Mouse (Mus musculus) midbrain, embryonic 14.5 days (tissue): Measurements from ENCODE around the gene Dctpp1. TPM values are rescaled to one million over a fixed set of nuclear protein-coding genes. Genes with fewer than 3 reads are reported as not detected.

Source experiments
- ATAC-seq: fragments of 200-750 bp; cut with Nextera tagmentation; 2 replicates; pipeline ENCODE4 v1.8.0; 2017; ENCODE audit warnings: moderate number of reproducible peaks, moderate library complexity; ENCODE audit not compliant: low FRiP score, low TSS enrichment
- DNase-seq: peaks from one replicate; pipeline ENCODE4 v3.0.0-alpha.2; 2015
- H3K27ac ChIP-seq: fragments of 300-500 bp; sonication (generic); replicated peaks from 2 replicates; pipeline ENCODE4 v1.5.1; 2014; ENCODE audit warnings: mild to moderate bottlenecking, low read depth, low read length, moderate library complexity
- H3K27me3 ChIP-seq: fragments of 300-500 bp; sonication (generic); 2 replicates; pipeline ENCODE4 v1.6.1; 2014; ENCODE audit warnings: low read length, control low read depth, mixed read lengths; ENCODE audit not compliant: control insufficient read depth, insufficient read depth
- H3K36me3 ChIP-seq: fragments of 300-500 bp; sonication (generic); 2 replicates; pipeline ENCODE4 v1.6.1; 2014; ENCODE audit warnings: low read length, control low read depth; ENCODE audit not compliant: control insufficient read depth, insufficient read depth
- H3K4me1 ChIP-seq: fragments of 300-500 bp; sonication (generic); 2 replicates; pipeline ENCODE4 v1.6.1; 2014; ENCODE audit warnings: mild to moderate bottlenecking, antibody characterized with exemption, low read length, control low read depth; ENCODE audit not compliant: control insufficient read depth, insufficient read depth
- H3K4me2 ChIP-seq: fragments of 300-500 bp; sonication (generic); 2 replicates; pipeline ENCODE4 v1.6.1; 2014; ENCODE audit warnings: mild to moderate bottlenecking, low read length, moderate library complexity
- H3K4me3 ChIP-seq: fragments of 300-500 bp; sonication (generic); replicated peaks from 2 replicates; pipeline ENCODE4 v1.5.1; 2014; ENCODE audit warnings: low read depth, low read length
- H3K9ac ChIP-seq: fragments of 300-500 bp; sonication (generic); replicated peaks from 2 replicates; pipeline ENCODE4 v1.6.1; 2014; ENCODE audit warnings: mild to moderate bottlenecking, low read length, moderate library complexity
- H3K9me3 ChIP-seq: fragments of 300-500 bp; sonication (generic); 2 replicates; pipeline ENCODE4 v1.6.1; 2016; ENCODE audit warnings: low read length, control low read depth, mixed read lengths; ENCODE audit not compliant: control insufficient read depth
- WGBS: fragments of 180-500 bp; shearing (Covaris S2); extraction: QIAGEN DNeasy Blood & Tissue Kit; methylation state at CpG from one replicate; pipeline ENCODE4 v1.1.7; 2014; 5-methylcytosine and 5-hydroxymethylcytosine counted together
- polyA plus RNA-seq: library from polyadenylated mRNA; unstranded; fragments of >200 nt; fragmentation: Nextera tagmentation; extraction: Ambion mirVana; gene quantifications from 2 replicates; pipeline ENCODE4 v1.2.1, GENCODE M21; 2014

Gene Dctpp1
- polyA plus RNA-seq, 1 experiment from 2014 or later, result 125 TPM

DNA sequence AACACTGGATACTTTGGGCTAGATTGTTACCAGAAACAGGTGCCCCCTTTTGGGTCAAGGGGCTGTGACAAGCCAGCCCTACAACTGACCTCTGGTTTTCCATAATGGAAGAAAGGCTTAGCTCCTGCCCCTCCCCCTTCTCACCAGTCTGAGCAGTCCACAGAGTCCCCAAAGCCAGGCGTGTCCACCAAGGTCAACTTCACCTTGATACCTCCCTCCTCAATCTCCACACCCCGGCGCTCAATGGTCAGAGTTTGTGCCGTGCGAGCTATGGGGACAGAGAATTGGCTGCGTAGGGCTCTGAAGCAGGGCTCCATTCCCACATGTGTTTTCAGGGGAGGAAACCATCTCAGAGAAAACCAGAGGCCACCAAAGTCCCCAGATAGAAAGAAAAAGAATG, 43.0 kb downstream of the Dctpp1 start:
- no peaks in the 10 kb centered on the region for H3K36me3 ChIP-seq
- no peak overlapping the region for H3K4me2 ChIP-seq
- no peaks in the 10 kb centered on the region; the same call in 1 of the 2 replicates for H3K27me3 ChIP-seq
- no peak overlapping the region for H3K27ac ChIP-seq
- H3K4me3 ChIP-seq, result no peak overlapping the region
- DNase-seq (no peak), ATAC-seq (no peak)
- H3K4me1 ChIP-seq, result no peaks in the 10 kb centered on the region
- H3K9me3 ChIP-seq, result no peaks in the 10 kb centered on the region
- WGBS, result 91% methylated on average over 6 of the region's 6 CpGs
- no peak overlapping the region for H3K9ac ChIP-seq

DNA sequence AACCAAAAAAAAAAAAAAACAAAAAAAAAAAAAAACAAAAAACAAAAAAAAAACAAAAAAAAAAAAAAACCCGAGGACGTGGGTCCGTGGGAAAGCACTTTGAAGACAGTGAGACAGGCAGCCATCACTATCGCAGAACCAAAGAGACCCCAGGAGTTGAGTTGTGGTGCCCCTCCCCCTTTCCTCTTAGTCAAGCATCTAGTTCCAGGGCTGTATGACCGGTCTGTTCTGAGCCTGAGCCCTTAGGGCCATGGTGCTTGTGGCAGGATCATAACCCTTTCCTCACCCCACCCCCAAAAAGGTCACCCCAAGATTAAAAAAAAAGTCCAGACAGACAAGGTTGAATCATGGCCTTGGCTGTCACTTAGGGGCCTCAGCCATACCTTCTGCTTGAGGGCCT, 44.2 kb downstream of the Dctpp1 start:
- Histone ChIP-seq H3K4me1 (no peaks in the 10 kb centered on the region), H3K4me3 (no peak overlapping the region), H3K9ac (no peak overlapping the region), H3K27me3 (no peaks in the 10 kb centered on the region; the same call in 1 of the 2 replicates), H3K4me2 (no peak overlapping the region), H3K36me3 (no peaks in the 10 kb centered on the region), H3K9me3 (no peaks in the 10 kb centered on the region), H3K27ac (no peak overlapping the region)
- ATAC-seq (no peak), DNase-seq (no peak)
- WGBS, result 93% methylated on average over 5 of the region's 5 CpGs

DNA sequence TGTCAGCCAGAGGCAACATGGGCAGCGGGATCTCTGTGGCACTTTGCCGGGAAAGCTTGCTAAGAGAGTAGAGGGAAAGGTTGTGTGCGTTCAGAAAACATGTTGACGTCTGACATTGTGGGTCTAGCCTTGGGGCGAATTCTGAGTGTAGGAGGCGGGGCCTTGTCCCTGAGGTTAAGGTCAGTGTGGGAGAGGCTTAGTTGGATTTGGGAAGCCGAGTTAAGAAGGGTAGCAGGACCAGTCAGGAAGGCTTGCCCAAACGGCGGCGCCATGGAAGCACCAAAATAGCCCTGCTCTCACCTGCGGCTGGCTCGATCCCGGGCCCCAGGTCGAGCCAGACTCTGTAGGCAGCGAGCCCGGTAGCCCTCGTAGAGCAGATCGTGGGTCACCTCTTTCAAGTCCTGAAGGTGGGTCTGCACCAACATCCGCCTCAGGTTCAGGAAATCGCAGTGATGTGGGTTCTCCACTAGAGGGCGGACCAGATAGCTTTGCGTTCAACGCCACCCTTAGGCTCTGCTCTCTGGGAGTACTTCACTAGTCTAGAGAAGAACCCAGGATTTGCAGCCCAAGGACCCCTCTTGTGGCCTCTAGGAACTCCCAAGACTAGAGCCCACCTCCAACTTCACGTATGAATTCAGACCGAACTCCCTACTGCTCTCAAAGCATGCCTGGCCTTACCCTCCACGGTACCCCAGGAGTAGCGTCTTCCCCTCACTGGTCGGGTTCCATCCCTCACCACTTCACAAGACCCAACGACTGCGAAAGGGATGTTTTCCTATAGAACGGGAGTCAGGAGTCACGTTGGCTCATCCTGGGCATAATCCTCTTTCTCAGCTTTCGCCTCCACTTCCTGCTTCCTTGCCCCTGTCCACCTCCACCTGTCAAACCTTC, 45.3 kb downstream of the Dctpp1 start:
- Histone ChIP-seq H3K4me2 (peak overlapping the region; percentile 40), H3K9ac (no peak overlapping the region), H3K27ac (no peak overlapping the region), H3K4me1 (no peaks in the 10 kb centered on the region), H3K9me3 (no peaks in the 10 kb centered on the region), H3K36me3 (no peaks in the 10 kb centered on the region), H3K4me3 (0 out of 2 replicates have a peak overlapping the region, but pooled peaks have one; percentile 8), H3K27me3 (no peaks in the 10 kb centered on the region; the same call in 1 of the 2 replicates)
- ATAC-seq (no peak), DNase-seq (peak; percentile 86)
- 27% methylated on average over 33 of the region's 33 CpGs for WGBS

DNA sequence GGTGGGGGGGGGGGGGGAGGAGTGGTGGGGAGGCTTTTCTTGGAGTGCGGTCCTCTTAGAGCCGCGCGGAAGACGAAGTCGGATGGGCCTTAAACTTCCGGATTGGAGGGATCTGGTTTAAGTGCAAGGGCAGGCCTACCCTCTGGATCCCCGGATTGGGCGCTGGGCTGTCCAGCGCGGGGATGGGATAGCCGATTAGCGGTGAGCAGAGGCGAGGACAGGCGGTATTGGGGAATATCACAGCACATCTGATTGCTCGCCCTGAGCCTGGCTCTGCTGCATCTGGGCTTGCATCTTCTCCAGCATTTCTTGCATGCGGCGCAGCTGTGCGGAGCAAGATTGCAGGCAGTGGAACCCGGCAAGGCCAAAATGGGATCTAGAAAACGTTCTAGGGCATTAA, 46.0 kb downstream of the Dctpp1 start:
- H3K9me3 ChIP-seq, result no peaks in the 10 kb centered on the region
- peaks cover 4% of the 10 kb centered on the region for H3K4me1 ChIP-seq
- H3K4me2 ChIP-seq, result peak overlapping the region; percentile 40; the same call in 1 of the 2 replicates
- no peak overlapping the region for H3K4me3 ChIP-seq
- H3K9ac ChIP-seq, result no peak overlapping the region
- no peaks in the 10 kb centered on the region; the same call in 1 of the 2 replicates for H3K27me3 ChIP-seq
- DNase-seq (no peak), ATAC-seq (no peak)
- H3K36me3 ChIP-seq, result no peaks in the 10 kb centered on the region
- 31% methylated on average over 21 of the region's 21 CpGs for WGBS
- H3K27ac ChIP-seq, result no peak overlapping the region

DNA sequence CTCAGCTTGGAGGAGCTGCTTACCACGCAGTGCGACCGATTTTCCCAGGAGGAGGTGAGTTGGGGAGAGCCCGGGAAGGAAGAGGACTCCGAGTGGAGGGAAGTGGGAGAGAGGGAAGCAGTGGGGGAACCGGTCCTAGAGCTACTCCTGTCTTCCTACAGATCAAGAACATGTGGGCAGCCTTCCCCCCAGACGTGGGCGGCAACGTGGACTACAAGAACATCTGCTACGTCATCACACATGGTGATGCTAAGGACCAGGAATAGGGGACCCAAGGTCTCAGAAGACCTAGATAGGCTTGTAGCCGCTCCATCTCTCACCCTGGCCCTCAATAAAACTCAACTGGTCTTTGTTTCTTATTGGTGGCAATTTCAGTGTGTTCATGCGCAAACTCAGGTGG, 46.6 kb downstream of the Dctpp1 start:
- Histone ChIP-seq H3K27me3 (no peaks in the 10 kb centered on the region; the same call in 1 of the 2 replicates), H3K9ac (no peak overlapping the region), H3K9me3 (no peaks in the 10 kb centered on the region), H3K27ac (no peak overlapping the region), H3K36me3 (no peaks in the 10 kb centered on the region), H3K4me2 (no peak overlapping the region), H3K4me1 (peaks cover 8% of the 10 kb centered on the region), H3K4me3 (no peak overlapping the region)
- ATAC-seq, result no peak
- no peak for DNase-seq
- WGBS, result 49% methylated on average over 12 of the region's 12 CpGs

DNA sequence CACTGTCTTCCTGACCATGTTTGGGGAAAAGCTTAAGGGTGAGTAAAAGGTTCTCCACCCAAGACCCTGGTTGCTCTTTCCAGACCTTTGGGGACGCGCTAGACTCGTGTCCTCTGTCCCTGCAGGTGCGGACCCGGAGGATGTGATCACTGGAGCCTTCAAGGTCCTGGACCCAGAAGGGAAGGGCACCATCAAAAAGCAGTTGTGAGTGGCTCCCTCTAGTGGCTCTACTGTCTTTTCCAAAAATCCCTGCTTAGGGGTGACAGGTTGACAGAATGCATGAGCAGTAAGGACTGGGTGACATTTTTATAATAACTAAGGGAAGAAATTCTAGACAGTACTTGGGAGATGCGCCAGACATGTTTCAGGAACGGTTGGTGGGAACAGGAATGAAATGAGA, 47.0 kb downstream of the Dctpp1 start:
- 37% methylated on average over 7 of the region's 7 CpGs for WGBS
- no peak overlapping the region for H3K27ac ChIP-seq
- H3K4me1 ChIP-seq, result peaks cover 8% of the 10 kb centered on the region
- DNase-seq (peak; percentile 65), ATAC-seq (no peak)
- no peaks in the 10 kb centered on the region; the same call in 1 of the 2 replicates for H3K27me3 ChIP-seq
- no peak overlapping the region for H3K9ac ChIP-seq
- no peaks in the 10 kb centered on the region for H3K9me3 ChIP-seq
- H3K4me3 ChIP-seq, result no peak overlapping the region
- H3K36me3 ChIP-seq, result no peaks in the 10 kb centered on the region
- H3K4me2 ChIP-seq, result no peak overlapping the region

DNA sequence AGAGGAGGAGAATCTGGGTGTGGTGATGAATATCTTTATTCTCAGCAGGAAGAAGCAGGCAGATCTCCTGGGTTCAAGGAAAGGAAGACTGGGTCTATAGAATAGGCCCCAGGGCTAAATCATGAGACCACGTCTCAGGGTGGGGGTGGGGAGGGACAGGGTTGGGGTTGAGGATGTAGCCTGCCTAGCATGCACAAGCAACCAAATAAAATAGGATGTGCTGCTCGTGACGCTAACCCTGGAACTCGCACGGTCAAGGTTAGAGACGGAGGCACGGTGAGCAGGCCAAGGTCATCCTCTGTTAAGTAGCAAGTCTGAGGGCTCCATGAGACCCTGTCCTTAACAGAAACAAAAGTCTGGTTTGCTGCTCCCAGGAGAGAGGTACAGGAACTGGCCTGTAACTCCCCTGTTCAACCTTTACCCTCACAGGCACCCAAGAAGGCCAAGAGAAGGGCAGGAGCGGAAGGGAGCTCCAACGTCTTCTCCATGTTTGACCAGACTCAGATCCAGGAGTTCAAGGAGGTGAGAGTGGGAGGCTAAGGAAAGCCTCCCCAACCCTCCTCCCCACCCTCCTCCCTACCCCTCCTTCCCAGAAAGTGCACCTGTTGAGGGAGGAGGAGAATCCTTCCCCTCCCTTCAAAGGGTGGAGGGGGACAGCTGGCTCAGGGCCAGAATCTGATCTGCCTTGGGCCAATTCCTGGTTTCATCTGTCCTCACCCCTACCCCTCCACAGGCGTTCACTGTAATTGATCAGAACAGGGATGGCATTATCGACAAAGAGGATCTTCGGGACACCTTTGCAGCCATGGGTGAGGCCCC, 47.9 kb downstream of the Dctpp1 start:
- H3K9me3 ChIP-seq, result no peaks in the 10 kb centered on the region
- H3K4me3 ChIP-seq, result no peak overlapping the region
- no peak for ATAC-seq
- H3K9ac ChIP-seq, result no peak overlapping the region
- no peak overlapping the region for H3K4me2 ChIP-seq
- no peaks in the 10 kb centered on the region; the same call in 1 of the 2 replicates for H3K27me3 ChIP-seq
- H3K27ac ChIP-seq, result no peak overlapping the region
- no peaks in the 10 kb centered on the region for H3K36me3 ChIP-seq
- no peak for DNase-seq
- H3K4me1 ChIP-seq, result peaks cover 8% of the 10 kb centered on the region
- 94% methylated on average over 12 of the region's 12 CpGs for WGBS

DNA sequence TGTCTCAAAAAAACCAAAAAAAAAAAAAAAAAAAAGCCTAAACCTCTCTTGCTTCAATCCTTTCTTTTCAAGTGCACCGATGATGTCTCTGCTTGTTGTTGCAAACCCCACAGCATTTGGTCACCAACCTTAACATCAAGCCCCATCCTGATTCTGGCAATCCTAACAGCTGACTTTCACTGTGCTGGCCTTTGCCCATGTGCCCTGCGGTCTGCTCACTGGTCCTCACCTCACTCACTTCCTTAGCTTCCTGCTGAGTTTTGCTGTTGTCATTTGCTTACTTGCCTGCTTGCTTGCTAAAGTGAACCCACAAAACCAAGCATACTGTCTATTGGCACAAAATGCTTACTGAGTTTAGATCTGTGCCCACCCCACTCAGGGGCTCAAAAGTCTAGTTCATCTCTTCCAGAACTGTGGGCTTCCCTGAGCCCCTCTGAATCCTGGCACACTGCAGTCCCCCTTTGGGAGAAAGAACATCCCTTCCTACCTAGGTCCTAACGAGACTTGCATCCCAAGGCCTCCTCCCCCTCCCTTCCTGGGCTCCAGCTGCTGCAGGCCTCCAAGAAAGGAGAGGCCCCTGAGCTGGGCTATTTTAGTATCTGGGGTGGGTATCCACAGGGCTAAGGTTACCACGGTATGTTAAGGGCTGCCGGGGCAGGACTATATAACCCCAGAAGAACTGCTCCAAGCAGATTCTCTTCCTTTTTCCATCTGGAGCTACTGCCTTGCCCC, 49.3 kb downstream of the Dctpp1 start:
- WGBS, result 80% methylated on average over 5 of the region's 5 CpGs

More for the DNA sequence above, 49.3 kb downstream of the Dctpp1 start:
- H3K4me2 ChIP-seq, result no peak overlapping the region
- no peak overlapping the region for H3K4me3 ChIP-seq
- no peaks in the 10 kb centered on the region for H3K36me3 ChIP-seq
- no peak overlapping the region for H3K27ac ChIP-seq
- H3K27me3 ChIP-seq, result no peaks in the 10 kb centered on the region; the same call in 1 of the 2 replicates
- no peak for DNase-seq
- no peak for ATAC-seq
- no peak overlapping the region for H3K9ac ChIP-seq
- H3K9me3 ChIP-seq, result no peaks in the 10 kb centered on the region
- peaks cover 16% of the 10 kb centered on the region for H3K4me1 ChIP-seq
